Mouse (Mus musculus): Measurements from ENCODE around the gene Pcnx2. TPM values are rescaled to one million over a fixed set of nuclear protein-coding genes. Genes with fewer than 3 reads are reported as not detected.

Gene Pcnx2
- polyA plus RNA-seq, 1 experiment from 2014 or later, result 7.5 TPM

GRCm38 (mm10) chr8:125856160-125856559 is 42.0 kb downstream of the Pcnx2 start:
- H3K27ac ChIP-seq (ENCODE audit: low read depth, low read length), result no peak overlapping the region
- ATAC-seq (ENCODE audit: low read depth), result no peak
- H3K9ac ChIP-seq (replicated peaks; ENCODE audit: low read depth, low read length), result no peak overlapping the region
- H3K4me3 ChIP-seq (ENCODE audit: low read depth, low read length), result no peak overlapping the region
- H3K9me3 ChIP-seq (ENCODE audit: control insufficient read depth, low read length), result no peaks in the 10 kb centered on the region
- no peak overlapping the region for H3K4me2 ChIP-seq (ENCODE audit: low read depth, low read length)
- H3K36me3 ChIP-seq (ENCODE audit: control insufficient read depth, insufficient read depth, low read length), result peaks cover 4% of the 10 kb centered on the region; the same call in 1 of the 2 replicates
- no peaks in the 10 kb centered on the region; the same call in 1 of the 2 replicates for H3K27me3 ChIP-seq (ENCODE audit: control insufficient read depth, insufficient read depth, low read length)
- WGBS, result 66% methylated on average over 4 of the region's 4 CpGs
- no peaks in the 10 kb centered on the region for H3K4me1 ChIP-seq (ENCODE audit: control insufficient read depth, insufficient read depth, low read length)

- no peak overlapping the region for H3K4me2 ChIP-seq (ENCODE audit: low read depth, low read length)
- H3K27ac ChIP-seq (ENCODE audit: low read depth, low read length), result no peak overlapping the region
- no peak overlapping the region for H3K9ac ChIP-seq (replicated peaks; ENCODE audit: low read depth, low read length)
- H3K9me3 ChIP-seq (ENCODE audit: control insufficient read depth, low read length), result no peaks in the 10 kb centered on the region
- H3K4me3 ChIP-seq (ENCODE audit: low read depth, low read length), result no peak overlapping the region
- no peak for ATAC-seq (ENCODE audit: low read depth)
- no peaks in the 10 kb centered on the region for H3K4me1 ChIP-seq (ENCODE audit: control insufficient read depth, insufficient read depth, low read length)
- no peaks in the 10 kb centered on the region for H3K36me3 ChIP-seq (ENCODE audit: control insufficient read depth, insufficient read depth, low read length)
- 68% methylated on average over 7 of the region's 7 CpGs for WGBS
- H3K27me3 ChIP-seq (ENCODE audit: control insufficient read depth, insufficient read depth, low read length), result peaks cover 2% of the 10 kb centered on the region; the same call in 1 of the 2 replicates
Measured at GRCm38 (mm10) chr8:125854379-125854778, 43.7 kb downstream of the Pcnx2 start.

GRCm38 (mm10) chr8:125853300-125853699 is 44.8 kb downstream of the Pcnx2 start:
- Histone ChIP-seq H3K4me3 (ENCODE audit: low read depth, low read length) (no peak overlapping the region), H3K4me2 (ENCODE audit: low read depth, low read length) (no peak overlapping the region), H3K9ac (replicated peaks; ENCODE audit: low read depth, low read length) (no peak overlapping the region), H3K9me3 (ENCODE audit: control insufficient read depth, low read length) (no peaks in the 10 kb centered on the region), H3K27ac (ENCODE audit: low read depth, low read length) (no peak overlapping the region), H3K36me3 (ENCODE audit: control insufficient read depth, insufficient read depth, low read length) (no peaks in the 10 kb centered on the region), H3K4me1 (ENCODE audit: control insufficient read depth, insufficient read depth, low read length) (peaks cover 2% of the 10 kb centered on the region; the same call in 1 of the 2 replicates), H3K27me3 (ENCODE audit: control insufficient read depth, insufficient read depth, low read length) (peaks cover 2% of the 10 kb centered on the region; the same call in 1 of the 2 replicates)
- 65% methylated on average over 5 of the region's 5 CpGs for WGBS
- no peak for ATAC-seq (ENCODE audit: low read depth)

GRCm38 (mm10) chr8:125849181-125849580 is 48.9 kb downstream of the Pcnx2 start:
- Histone ChIP-seq H3K4me3 (ENCODE audit: low read depth, low read length) (no peak overlapping the region), H3K27me3 (ENCODE audit: control insufficient read depth, insufficient read depth, low read length) (peaks cover 2% of the 10 kb centered on the region; the same call in 1 of the 2 replicates), H3K4me1 (ENCODE audit: control insufficient read depth, insufficient read depth, low read length) (peaks cover 12% of the 10 kb centered on the region), H3K9me3 (ENCODE audit: control insufficient read depth, low read length) (no peaks in the 10 kb centered on the region), H3K9ac (replicated peaks; ENCODE audit: low read depth, low read length) (no peak overlapping the region), H3K4me2 (ENCODE audit: low read depth, low read length) (no peak overlapping the region), H3K36me3 (ENCODE audit: control insufficient read depth, insufficient read depth, low read length) (no peaks in the 10 kb centered on the region), H3K27ac (ENCODE audit: low read depth, low read length) (no peak overlapping the region)
- WGBS, result 76% methylated on average over 4 of the region's 4 CpGs
- no peak for ATAC-seq (ENCODE audit: low read depth)

GRCm38 (mm10) chr8:125847842-125848241 is 50.3 kb downstream of the Pcnx2 start:
- H3K36me3 ChIP-seq (ENCODE audit: control insufficient read depth, insufficient read depth, low read length), result no peaks in the 10 kb centered on the region
- peak; percentile 75 for ATAC-seq (ENCODE audit: low read depth)
- WGBS, result 14% methylated on average over 12 of the region's 12 CpGs

GRCm38 (mm10) chr8:125845281-125845680 is 52.8 kb downstream of the Pcnx2 start:
- Histone ChIP-seq H3K4me1 (ENCODE audit: control insufficient read depth, insufficient read depth, low read length) (peaks cover 21% of the 10 kb centered on the region), H3K9ac (replicated peaks; ENCODE audit: low read depth, low read length) (no peak overlapping the region), H3K9me3 (ENCODE audit: control insufficient read depth, low read length) (no peaks in the 10 kb centered on the region), H3K4me3 (ENCODE audit: low read depth, low read length) (no peak overlapping the region), H3K36me3 (ENCODE audit: control insufficient read depth, insufficient read depth, low read length) (no peaks in the 10 kb centered on the region), H3K27ac (ENCODE audit: low read depth, low read length) (no peak overlapping the region), H3K27me3 (ENCODE audit: control insufficient read depth, insufficient read depth, low read length) (0 out of 2 replicates have a peak, but pooled peaks cover 2% of the 10 kb centered on the region), H3K4me2 (ENCODE audit: low read depth, low read length) (no peak overlapping the region)
- 95% methylated on average over 16 of the region's 16 CpGs for WGBS
- no peak for ATAC-seq (ENCODE audit: low read depth)

More at GRCm38 (mm10) chr8:125847842-125848241, 50.3 kb downstream of the Pcnx2 start:
- H3K9ac ChIP-seq (replicated peaks; ENCODE audit: low read depth, low read length), result no peak overlapping the region
- H3K4me2 ChIP-seq (ENCODE audit: low read depth, low read length), result no peak overlapping the region
- H3K4me1 ChIP-seq (ENCODE audit: control insufficient read depth, insufficient read depth, low read length), result peaks cover 21% of the 10 kb centered on the region
- peak overlapping the region; percentile 52; the same call in 1 of the 2 replicates for H3K27ac ChIP-seq (ENCODE audit: low read depth, low read length)
- peaks cover 2% of the 10 kb centered on the region; the same call in 1 of the 2 replicates for H3K27me3 ChIP-seq (ENCODE audit: control insufficient read depth, insufficient read depth, low read length)
- no peak overlapping the region for H3K4me3 ChIP-seq (ENCODE audit: low read depth, low read length)
- no peaks in the 10 kb centered on the region for H3K9me3 ChIP-seq (ENCODE audit: control insufficient read depth, low read length)

- no peak overlapping the region for H3K4me2 ChIP-seq (ENCODE audit: low read depth, low read length)
- peaks cover 18% of the 10 kb centered on the region for H3K4me1 ChIP-seq (ENCODE audit: control insufficient read depth, insufficient read depth, low read length)
- H3K9ac ChIP-seq (replicated peaks; ENCODE audit: low read depth, low read length), result no peak overlapping the region
- H3K36me3 ChIP-seq (ENCODE audit: control insufficient read depth, insufficient read depth, low read length), result no peaks in the 10 kb centered on the region
- H3K9me3 ChIP-seq (ENCODE audit: control insufficient read depth, low read length), result no peaks in the 10 kb centered on the region
- WGBS, result 14% methylated on average over 15 of the region's 15 CpGs
- H3K27ac ChIP-seq (ENCODE audit: low read depth, low read length), result no peak overlapping the region; the same call in 1 of the 2 replicates
- ATAC-seq (ENCODE audit: low read depth), result peak; percentile 73
- H3K4me3 ChIP-seq (ENCODE audit: low read depth, low read length), result no peak overlapping the region
- no peaks in the 10 kb centered on the region for H3K27me3 ChIP-seq (ENCODE audit: control insufficient read depth, insufficient read depth, low read length)
Measured at GRCm38 (mm10) chr8:125843122-125843836, 54.8 kb downstream of the Pcnx2 start.

GRCm38 (mm10) chr8:125842158-125842557 is 56.0 kb downstream of the Pcnx2 start:
- 59% methylated on average over 7 of the region's 7 CpGs for WGBS

GRCm38 (mm10) chr8:125824688-125825087 is 73.4 kb downstream of the Pcnx2 start:
- H3K9ac ChIP-seq (replicated peaks; ENCODE audit: low read depth, low read length), result no peak overlapping the region
- H3K4me2 ChIP-seq (ENCODE audit: low read depth, low read length), result no peak overlapping the region
- 49% methylated on average over 2 of the region's 2 CpGs for WGBS
- H3K36me3 ChIP-seq (ENCODE audit: control insufficient read depth, insufficient read depth, low read length), result no peaks in the 10 kb centered on the region
- no peak overlapping the region for H3K27ac ChIP-seq (ENCODE audit: low read depth, low read length)
- no peaks in the 10 kb centered on the region for H3K27me3 ChIP-seq (ENCODE audit: control insufficient read depth, insufficient read depth, low read length)
- H3K4me1 ChIP-seq (ENCODE audit: control insufficient read depth, insufficient read depth, low read length), result peaks cover 10% of the 10 kb centered on the region; the same call in 1 of the 2 replicates
- H3K4me3 ChIP-seq (ENCODE audit: low read depth, low read length), result no peak overlapping the region
- no peaks in the 10 kb centered on the region for H3K9me3 ChIP-seq (ENCODE audit: control insufficient read depth, low read length)
- no peak for ATAC-seq (ENCODE audit: low read depth)

More at GRCm38 (mm10) chr8:125842158-125842557, 56.0 kb downstream of the Pcnx2 start:
- Histone ChIP-seq H3K27ac (ENCODE audit: low read depth, low read length) (no peak overlapping the region), H3K9ac (replicated peaks; ENCODE audit: low read depth, low read length) (no peak overlapping the region), H3K27me3 (ENCODE audit: control insufficient read depth, insufficient read depth, low read length) (no peaks in the 10 kb centered on the region), H3K4me2 (ENCODE audit: low read depth, low read length) (no peak overlapping the region), H3K9me3 (ENCODE audit: control insufficient read depth, low read length) (no peaks in the 10 kb centered on the region), H3K4me1 (ENCODE audit: control insufficient read depth, insufficient read depth, low read length) (peaks cover 9% of the 10 kb centered on the region), H3K36me3 (ENCODE audit: control insufficient read depth, insufficient read depth, low read length) (no peaks in the 10 kb centered on the region), H3K4me3 (ENCODE audit: low read depth, low read length) (no peak overlapping the region)
- no peak for ATAC-seq (ENCODE audit: low read depth)

Measured in neural tube, embryonic 14.5 days (tissue).